Mouse (Mus musculus) E14TG2a.4 (cell line): Measurements from ENCODE around the gene Bcar3.
A peak's percentile ranks its signal among the peaks of the same experiment; 100 is the strongest.

Experiments
- H3K27me3 ChIP-seq: 2 replicates; pipeline ENCODE4 v1.6.1; 2014; ENCODE audit warnings: low read length, control low read depth; ENCODE audit not compliant: insufficient read depth
- H3K36me3 ChIP-seq: 2 replicates; pipeline ENCODE4 v1.6.1; 2014; ENCODE audit warnings: low read length, control low read depth; ENCODE audit not compliant: insufficient read depth
- H3K4me1 ChIP-seq: replicated peaks from 2 replicates; pipeline ENCODE4 v1.6.1; 2014; ENCODE audit warnings: low read depth, low read length, control low read depth
- H3K4me3 ChIP-seq: replicated peaks from 2 replicates; pipeline ENCODE4 v1.5.1; 2014; ENCODE audit warnings: mild to moderate bottlenecking, low read length
- H3K9me3 ChIP-seq: 2 replicates; pipeline ENCODE4 v1.6.1; 2014; ENCODE audit warnings: low read length, control low read depth
- CTCF ChIP-seq: conservative IDR thresholded peaks from 2 replicates; pipeline ENCODE4 v1.5.1; 2014; ENCODE audit warnings: low read length
- NANOG ChIP-seq: IDR thresholded peaks from 2 replicates; pipeline ENCODE4 v1.6.1; 2014; ENCODE audit warnings: borderline replicate concordance, low read length, mixed read lengths
- POU5F1 ChIP-seq: IDR thresholded peaks from 2 replicates; pipeline ENCODE4 v1.6.1; 2014; ENCODE audit warnings: low read length, borderline replicate concordance

The Bcar3 gene

GRCm38 (mm10) chr3:122402143-122402542, 108.2 kb downstream of the Bcar3 start:
- no peaks in the 10 kb centered on the region for H3K9me3 ChIP-seq
- H3K4me3 ChIP-seq: no peak overlapping the region
- TF ChIP-seq POU5F1 (no peak), NANOG (no peak), CTCF (no peak)
- H3K27me3 ChIP-seq: peaks cover 13% of the 10 kb centered on the region; the same call in 1 of the 2 replicates
- H3K4me1 ChIP-seq: peaks cover 37% of the 10 kb centered on the region
- no peaks in the 10 kb centered on the region for H3K36me3 ChIP-seq

- Histone ChIP-seq H3K36me3 (no peaks in the 10 kb centered on the region), H3K9me3 (no peaks in the 10 kb centered on the region), H3K4me1 (peaks cover 48% of the 10 kb centered on the region), H3K27me3 (peaks cover 17% of the 10 kb centered on the region; the same call in 1 of the 2 replicates), H3K4me3 (no peak overlapping the region)
- TF ChIP-seq POU5F1 (no peak), NANOG (no peak), CTCF (no peak)
These were observed 110.1 kb downstream of the Bcar3 start for GRCm38 (mm10) chr3:122403860-122404557.

- no peak overlapping the region for H3K4me3 ChIP-seq
- H3K4me1 ChIP-seq: peaks cover 53% of the 10 kb centered on the region
- no peak for TF ChIP-seq CTCF
- no peak for TF ChIP-seq NANOG
- no peak for TF ChIP-seq POU5F1
- no peaks in the 10 kb centered on the region for H3K36me3 ChIP-seq
- H3K9me3 ChIP-seq: no peaks in the 10 kb centered on the region
- peaks cover 28% of the 10 kb centered on the region for H3K27me3 ChIP-seq
These were observed 111.4 kb downstream of the Bcar3 start for GRCm38 (mm10) chr3:122405203-122405956.

- peaks cover 53% of the 10 kb centered on the region for H3K4me1 ChIP-seq
- TF ChIP-seq CTCF (no peak), NANOG (no peak), POU5F1 (no peak)
- no peaks in the 10 kb centered on the region for H3K36me3 ChIP-seq
- H3K9me3 ChIP-seq: no peaks in the 10 kb centered on the region
- H3K4me3 ChIP-seq: no peak overlapping the region
- H3K27me3 ChIP-seq: peaks cover 31% of the 10 kb centered on the region
These were observed 112.5 kb downstream of the Bcar3 start for GRCm38 (mm10) chr3:122406416-122406815.

- Histone ChIP-seq H3K4me1 (peaks cover 44% of the 10 kb centered on the region), H3K4me3 (no peak overlapping the region), H3K27me3 (peaks cover 40% of the 10 kb centered on the region), H3K9me3 (no peaks in the 10 kb centered on the region), H3K36me3 (no peaks in the 10 kb centered on the region)
- no peak for TF ChIP-seq CTCF
- TF ChIP-seq NANOG: no peak
- no peak for TF ChIP-seq POU5F1
These were observed 113.8 kb downstream of the Bcar3 start for GRCm38 (mm10) chr3:122407757-122408156.

- peak overlapping the region; percentile 27; the same call in 1 of the 2 replicates for H3K4me3 ChIP-seq
- no peaks in the 10 kb centered on the region for H3K9me3 ChIP-seq
- peaks cover 47% of the 10 kb centered on the region for H3K4me1 ChIP-seq
- TF ChIP-seq CTCF (no peak), NANOG (no peak)
- H3K36me3 ChIP-seq: no peaks in the 10 kb centered on the region
- H3K27me3 ChIP-seq: peaks cover 42% of the 10 kb centered on the region
These were observed 114.9 kb downstream of the Bcar3 start for GRCm38 (mm10) chr3:122408798-122409311.

GRCm38 (mm10) chr3:122411590-122411989, 117.7 kb downstream of the Bcar3 start:
- no peaks in the 10 kb centered on the region for H3K9me3 ChIP-seq
- peaks cover 40% of the 10 kb centered on the region for H3K4me1 ChIP-seq
- H3K36me3 ChIP-seq: no peaks in the 10 kb centered on the region
- peaks cover 49% of the 10 kb centered on the region for H3K27me3 ChIP-seq
- no peak for TF ChIP-seq POU5F1
- TF ChIP-seq CTCF: no peak
- no peak overlapping the region for H3K4me3 ChIP-seq

GRCm38 (mm10) chr3:122413729-122414561, 120.0 kb downstream of the Bcar3 start:
- Histone ChIP-seq H3K9me3 (no peaks in the 10 kb centered on the region), H3K4me3 (peak overlapping the region; percentile 49), H3K4me1 (peaks cover 39% of the 10 kb centered on the region), H3K27me3 (peaks cover 48% of the 10 kb centered on the region), H3K36me3 (no peaks in the 10 kb centered on the region)
- no peak for TF ChIP-seq CTCF
